Mouse (Mus musculus) intestine, postnatal 0 days (tissue): ENCODE data around the gene Hs2st1. TPM values are rescaled to one million over a fixed set of nuclear protein-coding genes. Genes with fewer than 3 reads are reported as not detected.

Experiments used
- ATAC-seq: fragments of 200-750 bp; cut with Nextera tagmentation; 2 replicates; pipeline ENCODE4 v1.8.0; 2017; ENCODE audit warnings: mild to moderate bottlenecking, moderate TSS enrichment, moderate library complexity
- H3K27ac ChIP-seq: fragments of 300-500 bp; sonication (generic); 2 replicates; pipeline ENCODE4 v1.5.1; 2014; ENCODE audit warnings: mild to moderate bottlenecking, low read depth, low read length, moderate library complexity
- H3K27me3 ChIP-seq: fragments of 300-500 bp; sonication (generic); replicated peaks from 2 replicates; pipeline ENCODE4 v1.6.1; 2014; ENCODE audit warnings: low read length, mixed read lengths; ENCODE audit not compliant: control insufficient read depth, insufficient read depth
- H3K36me3 ChIP-seq: fragments of 300-500 bp; sonication (generic); 2 replicates; pipeline ENCODE4 v1.6.1; 2014; ENCODE audit warnings: mild to moderate bottlenecking, moderate library complexity; ENCODE audit not compliant: control insufficient read depth, insufficient read depth
- H3K4me1 ChIP-seq: fragments of 300-500 bp; sonication (generic); replicated peaks from 2 replicates; pipeline ENCODE4 v1.6.1; 2014; ENCODE audit warnings: antibody characterized with exemption, low read length, mixed read lengths; ENCODE audit not compliant: control insufficient read depth, insufficient read depth
- H3K4me2 ChIP-seq: fragments of 300-500 bp; sonication (generic); replicated peaks from 2 replicates; pipeline ENCODE4 v1.6.1; 2014; ENCODE audit warnings: low read depth, mild to moderate bottlenecking, moderate library complexity
- H3K4me3 ChIP-seq: fragments of 300-500 bp; sonication (generic); 2 replicates; pipeline ENCODE4 v1.5.1; 2014; ENCODE audit warnings: low read depth, low read length
- H3K9ac ChIP-seq: fragments of 300-500 bp; sonication (generic); 2 replicates; pipeline ENCODE4 v1.6.1; 2014; ENCODE audit warnings: mild to moderate bottlenecking, low read depth, low read length
- H3K9me3 ChIP-seq: fragments of 300-500 bp; sonication (generic); 2 replicates; pipeline ENCODE4 v1.6.1; 2016; ENCODE audit warnings: mixed run types; ENCODE audit not compliant: control insufficient read depth
- CTCF ChIP-seq: sonication (generic); IDR thresholded peaks from 2 replicates; pipeline ENCODE4 v1.5.1; 2016; ENCODE audit warnings: low read depth, mild to moderate bottlenecking, control low read depth, antibody characterized with exemption, moderate library complexity
- WGBS: fragments of 180-500 bp; shearing (Covaris S2); extraction: QIAGEN DNeasy Blood & Tissue Kit; methylation state at CpG from one replicate; pipeline ENCODE4 v1.1.7; 2014; 5-methylcytosine and 5-hydroxymethylcytosine counted together
- polyA plus RNA-seq: library from polyadenylated mRNA; unstranded; fragments of >200 nt; fragmentation: Nextera tagmentation; extraction: Ambion mirVana; gene quantifications from 2 replicates; pipeline ENCODE4 v1.2.1, GENCODE M21; 2015

Gene Hs2st1
- polyA plus RNA-seq, 1 experiment from 2014 or later, result 6.1 TPM

DNA sequence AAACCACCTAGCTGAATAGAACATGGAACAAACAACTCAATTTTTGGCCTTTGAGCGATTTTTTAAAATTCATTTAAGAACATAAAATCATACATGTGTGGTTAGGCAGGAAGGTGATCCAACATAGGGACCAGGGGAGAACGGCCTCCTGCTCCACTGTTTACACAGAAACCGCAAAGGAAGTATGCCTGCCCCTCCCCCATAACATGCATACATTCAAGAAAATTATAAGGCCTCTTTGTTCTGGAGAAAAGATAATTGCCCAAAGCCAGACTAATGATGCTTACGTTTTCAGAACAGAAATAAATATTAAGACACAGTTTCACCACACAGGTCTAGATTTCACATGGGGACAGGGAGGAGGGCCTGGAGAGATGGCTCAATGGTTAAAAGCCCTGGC is 18.6 kb downstream of the Hs2st1 start:
- no peaks in the 10 kb centered on the region for H3K36me3 ChIP-seq
- WGBS, result 33% methylated on average over 4 of the region's 4 CpGs
- ATAC-seq, result no peak
- no peaks in the 10 kb centered on the region for H3K9me3 ChIP-seq
- H3K9ac ChIP-seq, result no peak overlapping the region
- TF ChIP-seq CTCF, result no peak
- H3K4me1 ChIP-seq, result no peaks in the 10 kb centered on the region
- H3K4me3 ChIP-seq, result no peak overlapping the region
- no peak overlapping the region for H3K27ac ChIP-seq
- no peaks in the 10 kb centered on the region for H3K27me3 ChIP-seq
- no peak overlapping the region for H3K4me2 ChIP-seq

DNA sequence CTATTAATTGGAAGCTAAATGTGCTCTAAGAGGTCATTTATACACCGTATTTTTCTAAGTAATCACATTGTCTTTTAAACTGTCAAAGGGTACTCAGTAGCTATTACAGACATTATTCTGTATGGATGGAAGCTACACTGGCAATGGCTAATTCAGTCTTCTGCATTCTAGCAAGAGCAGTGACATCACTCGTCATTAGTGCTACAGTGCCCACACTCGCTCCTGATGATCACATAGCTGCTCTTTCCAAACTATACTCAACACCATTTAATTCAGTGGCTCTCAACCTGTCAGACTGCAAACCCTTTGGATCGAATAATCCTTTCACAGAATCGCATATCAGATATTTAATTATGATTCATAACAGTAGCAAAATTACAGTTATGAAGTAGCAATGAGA is 19.3 kb downstream of the Hs2st1 start:
- no peak overlapping the region for H3K9ac ChIP-seq
- H3K9me3 ChIP-seq, result no peaks in the 10 kb centered on the region
- no peak overlapping the region for H3K27ac ChIP-seq
- TF ChIP-seq CTCF, result no peak
- H3K4me3 ChIP-seq, result no peak overlapping the region
- no peak for ATAC-seq
- WGBS, result 83% methylated on average over 5 of the region's 5 CpGs
- H3K4me2 ChIP-seq, result no peak overlapping the region
- H3K4me1 ChIP-seq, result no peaks in the 10 kb centered on the region
- no peaks in the 10 kb centered on the region for H3K36me3 ChIP-seq
- H3K27me3 ChIP-seq, result no peaks in the 10 kb centered on the region

DNA sequence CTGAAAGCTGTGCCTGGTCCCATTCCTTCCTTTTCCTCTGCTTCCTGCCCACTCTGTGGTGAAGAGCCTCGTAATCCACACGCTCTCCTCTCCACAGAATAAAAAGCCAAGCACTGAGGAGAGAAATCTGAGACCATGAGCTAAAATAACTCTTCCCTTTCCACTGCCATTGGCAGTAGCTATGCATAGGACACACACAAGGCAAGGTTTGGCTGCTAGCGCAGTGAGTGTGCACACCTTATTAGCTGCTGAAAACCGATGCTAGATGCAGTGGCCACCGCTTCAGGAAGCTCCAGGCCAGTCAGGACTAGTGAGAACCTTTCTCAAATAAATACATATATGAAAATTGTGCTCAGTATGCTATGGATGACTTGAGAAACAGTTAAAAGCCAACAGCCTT is 19.9 kb downstream of the Hs2st1 start:
- Histone ChIP-seq H3K36me3 (no peaks in the 10 kb centered on the region), H3K4me3 (no peak overlapping the region), H3K27ac (no peak overlapping the region), H3K4me2 (no peak overlapping the region), H3K9ac (no peak overlapping the region), H3K27me3 (no peaks in the 10 kb centered on the region), H3K4me1 (no peaks in the 10 kb centered on the region), H3K9me3 (no peaks in the 10 kb centered on the region)
- no peak for TF ChIP-seq CTCF
- no peak for ATAC-seq
- 93% methylated on average over 5 of the region's 5 CpGs for WGBS

DNA sequence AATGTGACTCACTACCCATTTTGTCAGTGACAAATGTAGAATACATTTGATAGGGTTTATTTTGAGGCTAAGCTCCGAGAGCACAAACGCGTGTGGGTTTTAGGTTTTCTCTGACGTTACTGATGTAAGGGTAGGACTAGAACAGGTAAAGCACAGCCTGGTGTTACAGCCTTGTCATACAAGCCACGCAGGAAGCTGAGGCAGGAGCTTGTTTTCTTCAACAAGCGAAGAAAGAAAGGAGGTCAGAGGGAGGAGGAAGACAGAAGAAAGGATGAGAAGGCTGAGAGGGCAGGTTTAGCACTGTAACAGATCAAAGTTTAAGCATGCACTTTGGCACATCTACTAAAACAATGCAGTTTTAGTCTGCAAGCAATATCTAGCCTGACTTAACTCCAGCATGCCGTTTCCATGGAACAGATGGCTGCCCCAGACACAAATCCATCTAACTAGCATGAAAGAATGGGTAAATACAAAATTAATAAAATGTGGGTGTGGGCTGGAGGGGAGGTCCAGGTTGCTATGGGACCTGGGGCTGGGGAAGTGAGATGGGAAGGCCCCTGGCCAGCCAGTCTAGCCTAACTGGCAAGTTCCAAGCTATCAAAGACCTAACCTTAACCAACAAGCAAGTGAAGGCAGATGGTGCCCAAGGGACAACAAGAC is 21.7 kb downstream of the Hs2st1 start:
- 80% methylated on average over 7 of the region's 7 CpGs for WGBS
- no peaks in the 10 kb centered on the region for H3K9me3 ChIP-seq
- no peaks in the 10 kb centered on the region for H3K4me1 ChIP-seq
- no peak overlapping the region for H3K4me2 ChIP-seq
- no peaks in the 10 kb centered on the region for H3K36me3 ChIP-seq
- H3K27me3 ChIP-seq, result no peaks in the 10 kb centered on the region
- no peak for TF ChIP-seq CTCF
- no peak overlapping the region for H3K27ac ChIP-seq
- H3K4me3 ChIP-seq, result no peak overlapping the region
- no peak overlapping the region for H3K9ac ChIP-seq
- no peak for ATAC-seq

DNA sequence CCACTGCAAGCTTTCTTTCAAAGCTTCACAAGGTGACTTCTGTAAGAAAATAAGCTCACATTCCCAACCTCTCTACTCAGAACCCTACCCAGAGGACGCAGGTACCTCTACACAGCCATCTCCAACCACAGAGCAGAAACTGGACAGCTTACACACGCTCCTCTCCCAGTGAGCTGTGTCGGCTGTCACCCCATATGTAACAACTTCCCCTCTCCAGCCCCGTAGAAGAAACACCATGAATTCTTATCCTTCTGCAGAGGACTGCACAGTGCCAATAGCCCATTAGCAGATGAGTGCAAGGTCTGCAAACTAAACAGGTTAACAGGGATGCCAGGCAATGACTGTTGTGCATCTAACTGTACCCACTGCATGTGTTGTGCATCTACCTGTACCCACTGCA is 23.5 kb downstream of the Hs2st1 start:
- WGBS, result 41% methylated on average over 4 of the region's 4 CpGs
- no peak for TF ChIP-seq CTCF
- no peak overlapping the region for H3K9ac ChIP-seq
- H3K4me2 ChIP-seq, result no peak overlapping the region
- H3K36me3 ChIP-seq, result no peaks in the 10 kb centered on the region
- no peak overlapping the region for H3K4me3 ChIP-seq
- ATAC-seq, result no peak
- no peaks in the 10 kb centered on the region for H3K9me3 ChIP-seq
- H3K27me3 ChIP-seq, result no peaks in the 10 kb centered on the region
- no peak overlapping the region for H3K27ac ChIP-seq
- no peaks in the 10 kb centered on the region for H3K4me1 ChIP-seq

DNA sequence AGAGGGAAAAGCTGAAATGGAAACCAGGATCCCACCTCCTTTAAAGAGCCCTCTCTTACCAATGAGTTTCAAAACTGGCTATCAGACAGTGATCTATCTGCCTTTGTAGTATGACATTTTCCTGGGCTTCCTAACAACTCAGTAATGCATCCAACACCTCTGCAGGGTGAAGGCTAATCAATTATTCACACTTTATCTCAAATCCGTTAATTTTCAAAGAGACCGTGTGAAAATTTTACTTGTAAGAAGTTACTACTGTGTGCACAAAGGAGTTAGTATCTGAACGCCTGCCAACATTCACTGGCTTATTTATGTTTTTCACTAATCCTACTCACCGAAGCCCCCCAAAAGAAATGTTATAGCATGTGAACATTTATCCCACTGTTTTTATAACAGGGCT is 24.1 kb downstream of the Hs2st1 start:
- Histone ChIP-seq H3K9me3 (no peaks in the 10 kb centered on the region), H3K27me3 (no peaks in the 10 kb centered on the region), H3K36me3 (no peaks in the 10 kb centered on the region), H3K4me1 (no peaks in the 10 kb centered on the region; the same call in 1 of the 2 replicates), H3K9ac (no peak overlapping the region), H3K4me3 (no peak overlapping the region), H3K4me2 (no peak overlapping the region), H3K27ac (no peak overlapping the region)
- 46% methylated on average over 4 of the region's 4 CpGs for WGBS
- TF ChIP-seq CTCF, result no peak
- ATAC-seq, result no peak

DNA sequence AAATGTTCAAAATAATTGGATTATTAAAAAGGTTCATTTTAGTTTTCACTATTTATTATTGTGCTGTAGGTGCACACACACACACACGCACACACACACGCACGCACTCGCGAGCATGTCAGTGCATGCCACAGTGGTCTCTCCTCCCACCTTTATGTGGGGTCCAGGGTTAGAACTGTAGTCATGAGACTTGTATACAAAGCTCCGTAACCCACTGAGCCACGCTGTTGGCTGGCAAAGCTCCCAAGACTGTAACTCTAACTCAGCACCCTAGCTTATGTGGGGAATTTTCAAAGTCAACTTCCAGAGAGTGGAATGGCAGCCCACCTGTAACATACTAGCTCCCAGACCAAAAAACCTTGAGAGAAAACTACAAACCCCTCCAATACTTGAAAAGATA is 24.8 kb downstream of the Hs2st1 start:
- Histone ChIP-seq H3K36me3 (no peaks in the 10 kb centered on the region), H3K4me2 (no peak overlapping the region), H3K4me1 (no peaks in the 10 kb centered on the region; the same call in 1 of the 2 replicates), H3K9ac (no peak overlapping the region), H3K9me3 (no peaks in the 10 kb centered on the region), H3K27me3 (no peaks in the 10 kb centered on the region), H3K4me3 (no peak overlapping the region), H3K27ac (no peak overlapping the region)
- WGBS, result 87% methylated on average over 7 of the region's 7 CpGs
- no peak for ATAC-seq
- TF ChIP-seq CTCF, result no peak
